Comparison of ENCODE assay signal across 9 mouse cellular contexts in the genomic region with DNA sequence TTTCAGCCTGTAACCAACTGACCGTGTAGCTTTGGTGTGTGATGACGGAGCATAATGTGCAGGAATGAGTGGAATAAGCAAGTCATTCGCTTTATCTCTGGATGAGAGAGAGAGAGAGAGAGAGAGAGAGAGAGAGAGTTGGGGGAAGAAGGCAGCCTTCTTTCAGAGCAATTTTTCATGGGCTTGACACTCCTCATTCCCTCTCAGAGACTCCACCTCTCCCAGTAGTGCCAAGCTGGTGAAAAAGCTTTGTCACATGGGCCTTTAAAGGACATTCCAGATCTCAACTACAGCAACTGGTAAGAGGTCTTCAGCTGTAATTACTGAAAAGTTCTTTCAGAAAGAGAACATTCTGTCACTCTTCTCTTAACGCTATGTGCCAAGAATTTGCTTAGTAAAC. TPM values are rescaled to one million over a fixed set of nuclear protein-coding genes. Genes with fewer than 3 reads are reported as not detected.
DNase-seq lines count a peak whose midpoint lies in the region; ATAC-seq lines count a peak whose summit lies in the region.
"Had no signal": no experiment of that assay in that cellular context is flagged by ENCODE, and none has a peak within 500 bp of the region (broad histone marks: within the 10 kb centered on the region; RNA-seq: fewer than 3 reads in every experiment).

No protein-coding gene starts in this region.

- no peak overlapping the region for H3K4me2 ChIP-seq in hindbrain, embryonic 15.5 days
- H3K4me2 ChIP-seq in lung, embryonic 16.5 days (ENCODE audit: low read depth, low read length): no peak overlapping the region

- 0 out of 2 replicates have a peak, but pooled peaks cover 4% of the 10 kb centered on the region for H3K4me1 ChIP-seq in hindbrain, embryonic 15.5 days (replicated peaks)
- no peaks in the 10 kb centered on the region for H3K4me1 ChIP-seq in hindbrain, embryonic 10.5 days (replicated peaks)
- peaks cover 7% of the 10 kb centered on the region; the same call in 1 of the 2 replicates for H3K4me1 ChIP-seq in lung, embryonic 16.5 days (replicated peaks; ENCODE audit: control insufficient read depth, insufficient read depth, low read length)

- H3K9me3 ChIP-seq in hindbrain, embryonic 15.5 days: no peaks in the 10 kb centered on the region
- no peaks in the 10 kb centered on the region for H3K9me3 ChIP-seq in hindbrain, embryonic 10.5 days
- no peaks in the 10 kb centered on the region for H3K9me3 ChIP-seq in lung, embryonic 16.5 days (ENCODE audit: control insufficient read depth, low read length)

- H3K27me3 ChIP-seq in hindbrain, embryonic 15.5 days: no peaks in the 10 kb centered on the region
- H3K27me3 ChIP-seq in hindbrain, embryonic 10.5 days (ENCODE audit: insufficient read depth, poor library complexity, severe bottlenecking): no peaks in the 10 kb centered on the region
- H3K27me3 ChIP-seq in lung, embryonic 16.5 days (ENCODE audit: control insufficient read depth, insufficient read depth, low read depth, low read length): no peaks in the 10 kb centered on the region

- no peak overlapping the region for H3K4me3 ChIP-seq in hindbrain, embryonic 15.5 days
- no peak overlapping the region for H3K4me3 ChIP-seq in hindbrain, embryonic 10.5 days
- no peak overlapping the region for H3K4me3 ChIP-seq in lung, embryonic 16.5 days (ENCODE audit: low read length)

- H3K36me3 ChIP-seq in hindbrain, embryonic 15.5 days: no peaks in the 10 kb centered on the region
- no peaks in the 10 kb centered on the region for H3K36me3 ChIP-seq in hindbrain, embryonic 10.5 days
- H3K36me3 ChIP-seq in lung, embryonic 16.5 days (ENCODE audit: control insufficient read depth, insufficient read depth, low read length): no peaks in the 10 kb centered on the region

- DNase-seq in cerebellum, postnatal 14 days: no peak
- no peak for DNase-seq in hindbrain, embryonic 10.5 days (ENCODE audit: low spot score)
- no peak for DNase-seq in spleen, adult 18-20 months
- no peak for DNase-seq in ovary, adult 18-20 months (ENCODE audit: low spot score)
- DNase-seq: midbrain, embryonic 14.5 days had no signal

- H3K27ac ChIP-seq in hindbrain, embryonic 15.5 days (replicated peaks): no peak overlapping the region
- no peak overlapping the region for H3K27ac ChIP-seq in hindbrain, embryonic 10.5 days
- H3K27ac ChIP-seq in lung, embryonic 16.5 days (ENCODE audit: low read length): peak overlapping the region; percentile 53

- ATAC-seq in cerebellum, adult (ENCODE audit: insufficient number of reproducible peaks, low FRiP score, low TSS enrichment): peak; percentile 31; the same call in 1 of the 2 replicates
- peak; percentile 74 for ATAC-seq in hindbrain, embryonic 15.5 days (ENCODE audit: low FRiP score, low read depth)
- ATAC-seq in erythroblast, adult 5-6 weeks (replicated peaks; ENCODE audit: low FRiP score, poor library complexity, severe bottlenecking): peak; percentile 88
- ATAC-seq in lung, embryonic 16.5 days (ENCODE audit: low read depth): peak; percentile 87

- H3K9ac ChIP-seq in hindbrain, embryonic 15.5 days: no peak overlapping the region
- H3K9ac ChIP-seq in lung, embryonic 16.5 days (ENCODE audit: low read length): no peak overlapping the region

- WGBS in hindbrain, embryonic 15.5 days: 58% methylated on average over 4 of the region's 4 CpGs
- 83% methylated on average over 4 of the region's 4 CpGs for WGBS in hindbrain, embryonic 10.5 days
- 42% methylated on average over 4 of the region's 4 CpGs for WGBS in lung, embryonic 16.5 days

RNA-seq across cellular contexts. Expression of a gene that starts 18.3 kb away (rescaled TPM):
- polyA plus RNA-seq in hindbrain, embryonic 15.5 days (2015; fragmentation: Nextera tagmentation; extraction: Ambion mirVana): 170 and 181 TPM in 2 replicates
- polyA plus RNA-seq in hindbrain, embryonic 10.5 days (2016; fragmentation: Nextera tagmentation; extraction: Ambion mirVana): 490 and 579 TPM in 2 replicates
- 41.2 and 61.1 TPM in 2 replicates for total RNA-seq in erythroblast, adult 5-6 weeks (2015; ENCODE audit: low replicate concordance)
- 40.3 and 63.1 TPM in 2 replicates for total RNA-seq in erythroblast, adult 5-6 weeks (2017; ENCODE audit: low replicate concordance)
- polyA plus RNA-seq in lung, embryonic 16.5 days (2015; fragmentation: Nextera tagmentation; extraction: Ambion mirVana): 458 and 477 TPM in 2 replicates

Comparison
In these comparisons a context has a peak if more than half of its experiments do, and no peak if none do; other contexts are left out.
1. ATAC-seq: peak in every context shown above with its lines; median percentile 88 in erythroblast, adult 5-6 weeks; 87 in lung, embryonic 16.5 days; 74 in hindbrain, embryonic 15.5 days; 31 in cerebellum, adult.